Mouse (Mus musculus): ENCODE measurements around the gene Dennd1b.

- no peak for TF ChIP-seq CTCF (IDR thresholded peaks at IDR 0.05; ENCODE audit: low read depth)
- no peak for TF ChIP-seq EP300 (optimal IDR thresholded peaks at IDR 0.05)
Observed at GRCm38 (mm10) chr1:139021298-139021697, 58.1 kb downstream of the Dennd1b start.
